Comparison of ENCODE assay signal across 8 mouse cellular contexts in genomic region chr2:160170975-160171515, GRCm38 (mm10).
DNase-seq lines count a peak whose midpoint lies in the region; ATAC-seq and TF ChIP-seq lines count a peak whose summit lies in the region.

No protein-coding gene starts in this region.

- H3K27me3 ChIP-seq in heart, embryonic 11.5 days (ENCODE audit: control insufficient read depth, insufficient read depth, low read length): no peaks in the 10 kb centered on the region
- H3K27me3 ChIP-seq in thymus, adult 2 months (ENCODE audit: control insufficient read depth, insufficient read depth, low read length): no peaks in the 10 kb centered on the region
- no peaks in the 10 kb centered on the region for H3K27me3 ChIP-seq in hindbrain, embryonic 14.5 days (ENCODE audit: control insufficient read depth, insufficient read depth, low read length)

- 71% methylated on average over 9 of the region's 9 CpGs for WGBS in heart, embryonic 11.5 days (ENCODE audit: insufficient replicate concordance)
- WGBS in thymus, adult 2 months: 56% methylated on average over 9 of the region's 9 CpGs
- 61% methylated on average over 9 of the region's 9 CpGs for WGBS in lung, adult 2 months
- WGBS in hindbrain, embryonic 14.5 days: 74% methylated on average over 9 of the region's 9 CpGs

- no peaks in the 10 kb centered on the region for H3K36me3 ChIP-seq in heart, embryonic 11.5 days (ENCODE audit: control insufficient read depth, insufficient read depth, low read length)
- no peaks in the 10 kb centered on the region for H3K36me3 ChIP-seq in thymus, adult 2 months (ENCODE audit: control insufficient read depth, insufficient read depth, low read length)
- H3K36me3 ChIP-seq in hindbrain, embryonic 14.5 days (replicated peaks; ENCODE audit: control insufficient read depth, insufficient read depth): no peaks in the 10 kb centered on the region

- H3K4me3 ChIP-seq in heart, embryonic 11.5 days (ENCODE audit: low read depth, low read length): no peak overlapping the region
- no peak overlapping the region for H3K4me3 ChIP-seq in thymus, adult 2 months (ENCODE audit: control insufficient read depth, insufficient read depth, low read length)
- H3K4me3 ChIP-seq in lung, adult 2 months (replicated peaks; ENCODE audit: extremely low read depth, low read depth, low read length): no peak overlapping the region
- no peak overlapping the region for H3K4me3 ChIP-seq in hindbrain, embryonic 14.5 days (replicated peaks; ENCODE audit: low read length)

- ATAC-seq in heart, embryonic 11.5 days (replicated peaks; ENCODE audit: insufficient number of reproducible peaks, low FRiP score, low TSS enrichment): no peak
- ATAC-seq in hindbrain, embryonic 14.5 days (ENCODE audit: low FRiP score): no peak

- no peaks in the 10 kb centered on the region for H3K4me1 ChIP-seq in heart, embryonic 11.5 days (ENCODE audit: control insufficient read depth, insufficient read depth, low read length)
- H3K4me1 ChIP-seq in thymus, adult 2 months (replicated peaks; ENCODE audit: control insufficient read depth, insufficient read depth, low read length): no peaks in the 10 kb centered on the region
- H3K4me1 ChIP-seq in lung, adult 2 months (ENCODE audit: control insufficient read depth, insufficient read depth, low read length): no peaks in the 10 kb centered on the region
- H3K4me1 ChIP-seq in hindbrain, embryonic 14.5 days (replicated peaks; ENCODE audit: control insufficient read depth, insufficient read depth, low read length): no peaks in the 10 kb centered on the region

- H3K9ac ChIP-seq in heart, embryonic 11.5 days (ENCODE audit: low read depth, low read length): no peak overlapping the region
- H3K9ac ChIP-seq in hindbrain, embryonic 14.5 days: no peak overlapping the region

- no peak overlapping the region for H3K4me2 ChIP-seq in heart, embryonic 11.5 days
- H3K4me2 ChIP-seq in hindbrain, embryonic 14.5 days (replicated peaks): no peak overlapping the region

- no peak for TF ChIP-seq POLR2A in thymus, adult 2 months (IDR thresholded peaks at IDR 0.05; ENCODE audit: control insufficient read depth, extremely low read depth, insufficient read depth, low read length, poor library complexity)
- no peak for TF ChIP-seq POLR2A in lung, adult 2 months (IDR thresholded peaks at IDR 0.05; ENCODE audit: borderline replicate concordance, extremely low read depth, low read depth, low read length)

- TF ChIP-seq CTCF in thymus, adult 2 months (IDR thresholded peaks at IDR 0.05; ENCODE audit: borderline replicate concordance, control insufficient read depth, extremely low read depth, insufficient read depth, low read length, poor library complexity): no peak
- 0 out of 2 replicates have a peak, but pooled peaks have one; percentile 12 for TF ChIP-seq CTCF in lung, adult 2 months (IDR thresholded peaks at IDR 0.05; ENCODE audit: insufficient read depth, low read length)

- no peaks in the 10 kb centered on the region for H3K9me3 ChIP-seq in heart, embryonic 11.5 days (replicated peaks; ENCODE audit: control insufficient read depth, low read length)
- no peaks in the 10 kb centered on the region for H3K9me3 ChIP-seq in hindbrain, embryonic 14.5 days (ENCODE audit: control insufficient read depth, low read length)

- H3K27ac ChIP-seq in heart, embryonic 11.5 days (ENCODE audit: low read depth, low read length): no peak overlapping the region
- no peak overlapping the region for H3K27ac ChIP-seq in thymus, adult 2 months (ENCODE audit: control insufficient read depth, insufficient read depth, low read length)
- no peak overlapping the region for H3K27ac ChIP-seq in hindbrain, embryonic 14.5 days

- peak; percentile 49 to 62 for DNase-seq in heart, adult 18-20 months
- DNase-seq in thymus, adult 2 months: peak; percentile 4
- DNase-seq in thymus, postnatal 36 days: no peak
- no peak for DNase-seq in lung, adult 2 months
- no peak for DNase-seq in urinary bladder, adult 18-20 months (ENCODE audit: low spot score in 2 of 2)
- DNase-seq in hindbrain, embryonic 14.5 days (ENCODE audit: low spot score): no peak
- no peak for DNase-seq in urinary bladder, postnatal 10 days (ENCODE audit: low spot score)

Comparison
In these comparisons a context has a peak if more than half of its experiments do, and no peak if none do; other contexts are left out.
1. DNase-seq: peak in heart, adult 18-20 months (2 of 2) and thymus, adult 2 months (single experiment); none in thymus, postnatal 36 days (0 of 2), lung, adult 2 months (single experiment), urinary bladder, adult 18-20 months (0 of 2), hindbrain, embryonic 14.5 days (single experiment) and urinary bladder, postnatal 10 days (single experiment).